Mouse (Mus musculus): ENCODE measurements around the gene Tm7sf2. TPM values are rescaled to one million over a fixed set of nuclear protein-coding genes. Genes with fewer than 3 reads are reported as not detected.

Tm7sf2 gene
- polyA plus RNA-seq, 1 experiment: 42.0 TPM

- no peaks in the 10 kb centered on the region for H3K36me3 ChIP-seq (ENCODE audit: control insufficient read depth, insufficient read depth, low read length)
- no peaks in the 10 kb centered on the region for H3K27me3 ChIP-seq (ENCODE audit: control insufficient read depth, insufficient read depth, low read length)
- TF ChIP-seq CTCF (IDR thresholded peaks at IDR 0.05; ENCODE audit: borderline replicate concordance, control insufficient read depth, extremely low read depth, insufficient read depth, low read length, poor library complexity) (no peak), POLR2A (IDR thresholded peaks at IDR 0.05; ENCODE audit: control insufficient read depth, extremely low read depth, insufficient read depth, low read length, poor library complexity) (no peak)
- no peaks in the 10 kb centered on the region for H3K4me1 ChIP-seq (replicated peaks; ENCODE audit: control insufficient read depth, insufficient read depth, low read length)
- 75% methylated on average over 6 of the region's 6 CpGs for WGBS
- no peak overlapping the region for H3K4me3 ChIP-seq (ENCODE audit: control insufficient read depth, insufficient read depth, low read length)
- H3K27ac ChIP-seq (ENCODE audit: control insufficient read depth, insufficient read depth, low read length): no peak overlapping the region
- no peak for DNase-seq
Measured at GRCm38 (mm10) chr19:6102169-6102853, 34.1 kb upstream of the Tm7sf2 start.

GRCm38 (mm10) chr19:6101186-6101585 lies 33.0 kb upstream of the Tm7sf2 start:
- no peaks in the 10 kb centered on the region for H3K27me3 ChIP-seq (ENCODE audit: control insufficient read depth, insufficient read depth, low read length)
- WGBS: 94% methylated on average over 6 of the region's 6 CpGs
- TF ChIP-seq POLR2A (IDR thresholded peaks at IDR 0.05; ENCODE audit: control insufficient read depth, extremely low read depth, insufficient read depth, low read length, poor library complexity): no peak
- no peak for TF ChIP-seq CTCF (IDR thresholded peaks at IDR 0.05; ENCODE audit: borderline replicate concordance, control insufficient read depth, extremely low read depth, insufficient read depth, low read length, poor library complexity)
- no peaks in the 10 kb centered on the region for H3K36me3 ChIP-seq (ENCODE audit: control insufficient read depth, insufficient read depth, low read length)
- DNase-seq: no peak
- H3K4me1 ChIP-seq (replicated peaks; ENCODE audit: control insufficient read depth, insufficient read depth, low read length): no peaks in the 10 kb centered on the region
- H3K27ac ChIP-seq (ENCODE audit: control insufficient read depth, insufficient read depth, low read length): no peak overlapping the region
- no peak overlapping the region for H3K4me3 ChIP-seq (ENCODE audit: control insufficient read depth, insufficient read depth, low read length)

GRCm38 (mm10) chr19:6097847-6098246 lies 29.7 kb upstream of the Tm7sf2 start:
- Histone ChIP-seq H3K4me3 (ENCODE audit: control insufficient read depth, insufficient read depth, low read length) (no peak overlapping the region), H3K27me3 (ENCODE audit: control insufficient read depth, insufficient read depth, low read length) (no peaks in the 10 kb centered on the region), H3K4me1 (replicated peaks; ENCODE audit: control insufficient read depth, insufficient read depth, low read length) (no peaks in the 10 kb centered on the region), H3K36me3 (ENCODE audit: control insufficient read depth, insufficient read depth, low read length) (peaks cover 15% of the 10 kb centered on the region; the same call in 1 of the 2 replicates), H3K27ac (ENCODE audit: control insufficient read depth, insufficient read depth, low read length) (no peak overlapping the region)
- no peak for TF ChIP-seq POLR2A (IDR thresholded peaks at IDR 0.05; ENCODE audit: control insufficient read depth, extremely low read depth, insufficient read depth, low read length, poor library complexity)
- no peak for TF ChIP-seq CTCF (IDR thresholded peaks at IDR 0.05; ENCODE audit: borderline replicate concordance, control insufficient read depth, extremely low read depth, insufficient read depth, low read length, poor library complexity)
- no peak for DNase-seq
- 87% methylated on average over 3 of the region's 3 CpGs for WGBS

GRCm38 (mm10) chr19:6094119-6094518 lies 25.9 kb upstream of the Tm7sf2 start, which contains the start of gene AC131692.1:
TSS of gene AC131692.1 (plus strand) at chr19:6094419.
- WGBS: 97% methylated on average over 7 of the region's 7 CpGs
- Histone ChIP-seq H3K4me3 (ENCODE audit: control insufficient read depth, insufficient read depth, low read length) (no peak within 1 kb of the TSS), H3K4me1 (replicated peaks; ENCODE audit: control insufficient read depth, insufficient read depth, low read length) (no peaks in the 10 kb centered on the region), H3K27ac (ENCODE audit: control insufficient read depth, insufficient read depth, low read length) (no peak within 1 kb of the TSS), H3K27me3 (ENCODE audit: control insufficient read depth, insufficient read depth, low read length) (no peaks in the 10 kb centered on the region), H3K36me3 (ENCODE audit: control insufficient read depth, insufficient read depth, low read length) (peaks cover 30% of the 10 kb centered on the region; the same call in 1 of the 2 replicates)
- DNase-seq: no peak
- no peak for TF ChIP-seq CTCF (IDR thresholded peaks at IDR 0.05; ENCODE audit: borderline replicate concordance, control insufficient read depth, extremely low read depth, insufficient read depth, low read length, poor library complexity)
- TF ChIP-seq POLR2A (IDR thresholded peaks at IDR 0.05; ENCODE audit: control insufficient read depth, extremely low read depth, insufficient read depth, low read length, poor library complexity): no peak

- H3K27me3 ChIP-seq (ENCODE audit: control insufficient read depth, insufficient read depth, low read length): no peaks in the 10 kb centered on the region
- TF ChIP-seq CTCF (IDR thresholded peaks at IDR 0.05; ENCODE audit: borderline replicate concordance, control insufficient read depth, extremely low read depth, insufficient read depth, low read length, poor library complexity): no peak
- H3K4me3 ChIP-seq (ENCODE audit: control insufficient read depth, insufficient read depth, low read length): no peak overlapping the region
- H3K27ac ChIP-seq (ENCODE audit: control insufficient read depth, insufficient read depth, low read length): no peak overlapping the region
- WGBS: 96% methylated on average over 13 of the region's 13 CpGs
- peaks cover 15% of the 10 kb centered on the region; the same call in 1 of the 2 replicates for H3K36me3 ChIP-seq (ENCODE audit: control insufficient read depth, insufficient read depth, low read length)
- no peak for DNase-seq
- H3K4me1 ChIP-seq (replicated peaks; ENCODE audit: control insufficient read depth, insufficient read depth, low read length): peaks cover 14% of the 10 kb centered on the region
Measured at GRCm38 (mm10) chr19:6088841-6089240, 20.7 kb upstream of the Tm7sf2 start.

- Histone ChIP-seq H3K27me3 (ENCODE audit: control insufficient read depth, insufficient read depth, low read length) (no peaks in the 10 kb centered on the region), H3K4me3 (ENCODE audit: control insufficient read depth, insufficient read depth, low read length) (peak overlapping the region; percentile 59), H3K27ac (ENCODE audit: control insufficient read depth, insufficient read depth, low read length) (no peak overlapping the region), H3K36me3 (ENCODE audit: control insufficient read depth, insufficient read depth, low read length) (peaks cover 13% of the 10 kb centered on the region; the same call in 1 of the 2 replicates), H3K4me1 (replicated peaks; ENCODE audit: control insufficient read depth, insufficient read depth, low read length) (peaks cover 16% of the 10 kb centered on the region)
- peak; percentile 52 for DNase-seq
- TF ChIP-seq CTCF (IDR thresholded peaks at IDR 0.05; ENCODE audit: borderline replicate concordance, control insufficient read depth, extremely low read depth, insufficient read depth, low read length, poor library complexity) (no peak), POLR2A (IDR thresholded peaks at IDR 0.05; ENCODE audit: control insufficient read depth, extremely low read depth, insufficient read depth, low read length, poor library complexity) (no peak; the same call in 1 of the 2 replicates)
- under 1% methylated on average over 17 of the region's 17 CpGs for WGBS
Measured at GRCm38 (mm10) chr19:6085417-6085879, 17.3 kb upstream of the Tm7sf2 start.
